Mouse (Mus musculus) liver, adult 2 months (tissue): ENCODE measurements at regions not wholly inside any gene's neighbourhood (a gene's known extent, or its start where the extent isn't known, plus 50 kb on each side); places are given as distances from the start of the nearest gene placed in this dataset.

Source experiments
- CTCF ChIP-seq: fragments of 200-500 bp; IDR thresholded peaks from 2 replicates; pipeline ENCODE4 v1.5.1; 2011; ENCODE audit warnings: low read depth, low read length, control low read depth
- POLR2A ChIP-seq: fragments of 200-500 bp; IDR thresholded peaks from 2 replicates; pipeline ENCODE4 v1.6.1; 2011; ENCODE audit warnings: low read length, control low read depth; ENCODE audit not compliant: insufficient read depth; ENCODE audit errors: extremely low read depth

GRCm38 (mm10) chr10:97807947-97808346 is 81.4 kb upstream of the C030005K15Rik start:
- TF ChIP-seq CTCF (no peak), POLR2A (no peak)
